12 mouse cellular contexts compared by ENCODE assay signal in the genomic region with DNA sequence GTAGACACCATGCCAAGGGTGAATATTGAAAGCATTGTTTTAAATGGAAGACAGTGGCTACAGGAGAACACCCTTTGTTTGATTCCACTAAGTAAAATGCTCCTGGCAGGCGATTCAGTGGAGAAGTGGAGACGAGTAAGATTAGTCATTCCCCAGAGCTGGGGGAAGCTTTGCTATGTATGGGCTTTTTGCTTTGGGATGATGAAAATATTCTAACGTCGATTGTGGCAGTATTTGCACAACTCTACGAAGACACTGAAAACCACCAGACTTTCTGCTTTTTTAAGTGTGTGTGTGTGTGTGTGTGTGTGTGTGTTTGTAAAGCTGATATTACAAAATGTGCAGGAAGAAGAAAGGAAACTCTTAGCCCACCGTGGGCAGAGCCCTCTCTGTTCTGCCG.
DNase-seq lines count a peak whose midpoint lies in the region; ATAC-seq and TF ChIP-seq lines count a peak whose summit lies in the region.
"Had no signal": no experiment of that assay in that cellular context is flagged by ENCODE, and none has a peak within 500 bp of the region (broad histone marks: within the 10 kb centered on the region; RNA-seq: fewer than 3 reads in every experiment).

No protein-coding gene starts in this region.

- no peak for DNase-seq in heart, postnatal 10 days
- no peak for DNase-seq in neural tube, embryonic 10.5 days (ENCODE audit: extremely low spot score, low spot score)
- no peak for DNase-seq in limb, embryonic 14.5 days (ENCODE audit: low spot score)
- no peak for DNase-seq in spleen, postnatal 36 days (ENCODE audit: low spot score in 2 of 2)
- no peak for DNase-seq in left cerebral cortex, postnatal 4 days
- no peak for DNase-seq in adrenal gland, adult 8-10 months
- DNase-seq: cerebellum, adult 2 months had no signal

- intact Hi-C loops in heart, postnatal 10 days (cut with DNase I), result no loop called here
- intact Hi-C loops in left cerebral cortex, postnatal 4 days (cut with DNase I), result no loop called here

- WGBS in heart, embryonic 14.5 days, result 31% methylated on average over 7 of the region's 7 CpGs
- 52% methylated on average over 7 of the region's 7 CpGs for WGBS in neural tube, embryonic 13.5 days
- WGBS in limb, embryonic 14.5 days, result 52% methylated on average over 7 of the region's 7 CpGs

- peak overlapping the region; percentile 94 for H3K27ac ChIP-seq in heart, embryonic 14.5 days (replicated peaks in 1 of 2; ENCODE audit: control insufficient read depth in 1 of 2, insufficient read depth in 1 of 2, low read depth in 2 of 2, low read length in 2 of 2)
- peak overlapping the region; percentile 33; the same call in 1 of the 2 replicates for H3K27ac ChIP-seq in neural tube, embryonic 13.5 days (replicated peaks)
- no peak overlapping the region for H3K27ac ChIP-seq in limb, embryonic 14.5 days (replicated peaks; ENCODE audit: low read depth, low read length)
- H3K27ac ChIP-seq: macrophage had no signal

- ATAC-seq in heart, embryonic 14.5 days (ENCODE audit: insufficient number of reproducible peaks, insufficient read depth, low FRiP score, low read depth), result no peak
- ATAC-seq in neural tube, embryonic 13.5 days (ENCODE audit: low read depth), result no peak
- ATAC-seq in limb, embryonic 14.5 days (ENCODE audit: low FRiP score, low read depth), result no peak
- ATAC-seq: activated CD4-positive, CD25-positive, alpha-beta regulatory T cell, adult 4 months had no signal

- H3K4me3 ChIP-seq in heart, embryonic 14.5 days (ENCODE audit: control insufficient read depth in 1 of 2, insufficient read depth in 1 of 2, low read depth in 1 of 2, low read length in 2 of 2), result no peak overlapping the region
- H3K4me3 ChIP-seq in neural tube, embryonic 13.5 days, result no peak overlapping the region
- H3K4me3 ChIP-seq in limb, embryonic 14.5 days (replicated peaks; ENCODE audit: low read length), result no peak overlapping the region

- peaks cover 34 to 56% of the 10 kb centered on the region in 2 experiments for H3K4me1 ChIP-seq in heart, embryonic 14.5 days (ENCODE audit: control insufficient read depth in 2 of 2, insufficient read depth in 2 of 2, low read length in 2 of 2)
- H3K4me1 ChIP-seq in neural tube, embryonic 13.5 days (replicated peaks), result peaks cover 54% of the 10 kb centered on the region
- peaks cover 27% of the 10 kb centered on the region for H3K4me1 ChIP-seq in limb, embryonic 14.5 days (ENCODE audit: control insufficient read depth, insufficient read depth, low read length)

- H3K4me2 ChIP-seq in heart, embryonic 14.5 days (ENCODE audit: low read length), result peak overlapping the region; percentile 42
- no peak overlapping the region for H3K4me2 ChIP-seq in neural tube, embryonic 13.5 days
- no peak overlapping the region for H3K4me2 ChIP-seq in limb, embryonic 14.5 days (replicated peaks; ENCODE audit: low read depth, low read length, severe bottlenecking)

- no peak for TF ChIP-seq POLR2A in limb, embryonic 14.5 days (IDR thresholded peaks at IDR 0.05; ENCODE audit: borderline replicate concordance, extremely low read depth, insufficient read depth, insufficient read length)

- peak overlapping the region; percentile 63 for H3K9ac ChIP-seq in heart, embryonic 14.5 days (ENCODE audit: low read length)
- no peak overlapping the region for H3K9ac ChIP-seq in neural tube, embryonic 13.5 days
- H3K9ac ChIP-seq in limb, embryonic 14.5 days (ENCODE audit: low read depth, low read length, severe bottlenecking), result 0 out of 2 replicates have a peak overlapping the region, but pooled peaks have one; percentile 12

- H3K27me3 ChIP-seq in heart, embryonic 14.5 days (ENCODE audit: control insufficient read depth, insufficient read depth, low read length), result no peaks in the 10 kb centered on the region
- no peaks in the 10 kb centered on the region for H3K27me3 ChIP-seq in neural tube, embryonic 13.5 days
- no peaks in the 10 kb centered on the region for H3K27me3 ChIP-seq in limb, embryonic 14.5 days (ENCODE audit: control insufficient read depth, insufficient read depth, low read length)
- H3K27me3 ChIP-seq: CH12.LX had no signal

- no peaks in the 10 kb centered on the region for H3K9me3 ChIP-seq in heart, embryonic 14.5 days (ENCODE audit: control insufficient read depth, low read length)
- no peaks in the 10 kb centered on the region for H3K9me3 ChIP-seq in neural tube, embryonic 13.5 days
- H3K9me3 ChIP-seq in limb, embryonic 14.5 days (ENCODE audit: control insufficient read depth, low read length), result no peaks in the 10 kb centered on the region

- no peaks in the 10 kb centered on the region for H3K36me3 ChIP-seq in heart, embryonic 14.5 days (ENCODE audit: control insufficient read depth, insufficient read depth, low read length)
- H3K36me3 ChIP-seq in neural tube, embryonic 13.5 days, result no peaks in the 10 kb centered on the region
- H3K36me3 ChIP-seq in limb, embryonic 14.5 days (ENCODE audit: control insufficient read depth, insufficient read depth, low read length), result no peaks in the 10 kb centered on the region
